Mouse (Mus musculus): Measurements from ENCODE around the gene Ppp1r9a. TPM values are rescaled to one million over a fixed set of nuclear protein-coding genes. Genes with fewer than 3 reads are reported as not detected.

Ppp1r9a gene
- total RNA-seq, 2 experiments from 2014 or later: 67.0 to 67.4 TPM

DNA sequence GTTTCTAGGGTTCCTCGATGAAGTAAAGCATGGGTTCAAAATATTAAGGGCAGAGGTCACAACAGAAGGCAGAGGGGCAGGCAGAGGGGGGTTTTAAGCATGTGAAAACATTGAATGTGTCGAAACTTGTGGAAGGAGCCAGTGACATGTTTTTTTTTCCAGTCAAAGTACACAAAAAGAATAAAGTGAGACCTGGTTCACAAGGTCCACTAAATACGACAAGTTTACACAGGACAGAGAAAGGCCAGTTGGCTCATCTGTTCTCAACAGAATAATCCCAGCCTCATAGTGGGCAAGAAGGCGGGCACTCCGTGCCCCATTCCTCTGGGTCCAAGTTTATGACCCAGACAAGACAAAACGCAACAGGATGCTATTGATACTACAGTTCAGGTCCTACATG is 286.2 kb downstream of the Ppp1r9a start:
- no peak for DNase-seq (ENCODE audit: low spot score in 2 of 2)

DNA sequence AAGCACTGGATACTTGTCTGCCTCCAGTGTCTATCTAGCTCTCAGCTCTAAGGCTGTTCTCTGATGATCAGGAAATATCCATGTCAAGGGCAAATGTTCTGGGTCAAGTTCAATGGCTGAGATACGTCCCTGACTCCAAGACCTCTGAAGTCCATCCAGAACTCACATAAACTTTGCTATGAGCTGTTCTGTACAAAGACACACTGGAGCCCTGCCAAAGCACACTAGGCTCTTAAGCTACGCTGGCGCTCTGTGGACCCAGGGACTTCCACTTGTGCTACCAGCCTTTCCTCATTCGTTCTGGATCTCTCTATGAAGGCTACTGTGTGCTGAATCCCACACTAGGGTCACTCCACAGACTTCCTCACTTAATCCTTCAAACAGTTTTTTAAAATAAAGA is 286.8 kb downstream of the Ppp1r9a start:
- peak; percentile 5 to 18 for DNase-seq (ENCODE audit: low spot score in 2 of 2)

DNA sequence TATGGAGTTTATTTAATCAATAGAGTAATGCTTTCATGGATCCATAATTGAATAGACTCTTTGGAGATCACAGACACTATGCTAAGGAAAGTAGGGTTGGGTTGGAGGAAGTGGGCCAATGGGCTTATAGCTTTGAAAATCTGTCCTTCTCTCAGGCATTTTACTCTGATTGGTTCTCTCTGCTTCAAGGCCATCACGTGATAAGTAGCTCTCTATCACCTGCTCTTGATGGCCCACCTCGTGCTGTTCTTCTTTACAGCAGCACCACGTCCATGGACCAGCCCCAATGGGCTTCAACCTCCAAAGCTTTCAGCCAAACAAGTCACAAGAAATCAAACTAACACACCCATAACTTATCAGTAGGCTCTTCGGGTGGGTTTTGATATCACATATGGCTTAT is 288.0 kb downstream of the Ppp1r9a start:
- DNase-seq (ENCODE audit: low spot score in 2 of 2): no peak

DNA sequence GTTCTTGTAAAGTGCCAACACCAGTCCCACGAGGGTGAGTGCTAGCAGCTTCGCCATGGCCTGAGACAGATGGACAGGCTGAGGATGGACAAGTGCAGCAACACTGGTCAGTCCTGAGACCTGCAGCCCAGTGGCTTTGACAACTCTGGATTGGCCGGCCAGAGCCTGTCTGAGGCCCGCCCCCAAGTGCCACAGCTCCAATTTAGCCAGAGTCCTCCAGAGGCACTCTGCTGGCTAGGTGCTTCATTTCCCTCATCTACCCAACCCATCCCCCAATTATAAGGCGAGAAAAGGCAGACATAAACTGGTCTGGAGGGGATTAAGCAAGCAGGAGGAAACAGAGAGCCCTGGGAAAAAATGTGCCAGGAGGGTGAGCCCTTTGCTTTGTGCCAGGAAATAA is 291.0 kb downstream of the Ppp1r9a start, which contains the start of gene Pon1:
Gene Pon1, minus strand, starts transcription at position 254 of the 400 bp plus-strand sequence.
- no peak for DNase-seq (ENCODE audit: low spot score in 2 of 2)

DNA sequence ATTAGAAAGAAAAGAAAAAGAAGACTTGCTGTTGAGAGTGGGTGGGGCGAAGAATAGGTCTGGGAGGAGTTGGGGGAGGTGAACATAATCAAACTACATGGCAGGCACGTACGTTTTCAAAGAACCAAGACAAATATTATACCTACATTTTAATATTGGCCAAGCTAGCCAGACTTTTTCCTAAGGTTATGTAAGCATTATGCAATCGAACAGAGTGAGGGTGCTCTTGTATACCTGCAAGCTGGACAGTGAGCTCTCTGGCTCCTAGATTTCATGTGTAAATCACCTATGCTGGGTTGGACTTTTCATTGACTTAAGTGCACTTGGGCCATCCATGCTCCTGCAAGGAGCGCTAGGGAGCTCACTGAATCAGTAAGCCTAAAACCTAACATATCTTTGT is 295.9 kb downstream of the Ppp1r9a start:
- DNase-seq (ENCODE audit: low spot score in 2 of 2): no peak

DNA sequence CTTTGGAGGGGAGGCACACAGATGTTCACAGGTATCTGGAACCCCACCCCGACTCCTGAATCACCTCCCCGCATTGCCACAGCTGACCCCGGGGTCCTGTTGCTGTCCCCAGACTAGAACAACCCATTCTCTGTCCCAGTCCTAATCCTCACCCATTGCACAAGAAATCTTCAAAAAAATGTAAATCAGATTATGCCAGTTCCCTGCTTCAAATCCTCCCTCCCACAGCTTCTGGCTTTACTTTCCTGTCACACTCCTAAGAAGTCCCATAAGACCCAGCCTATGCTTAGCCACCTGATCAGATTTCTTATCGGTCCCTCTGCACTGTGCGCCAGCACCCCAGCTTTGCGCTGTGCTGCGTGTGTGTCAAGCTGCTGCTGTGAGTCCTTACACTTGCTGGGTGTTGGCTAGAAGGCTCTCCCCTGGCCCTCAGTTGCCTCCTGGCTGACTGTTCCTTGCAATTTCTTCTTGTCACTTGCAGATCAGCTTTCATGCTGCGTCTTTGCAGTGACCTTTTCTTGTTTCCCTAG is 296.7 kb downstream of the Ppp1r9a start:
- DNase-seq (ENCODE audit: low spot score in 2 of 2): no peak

DNA sequence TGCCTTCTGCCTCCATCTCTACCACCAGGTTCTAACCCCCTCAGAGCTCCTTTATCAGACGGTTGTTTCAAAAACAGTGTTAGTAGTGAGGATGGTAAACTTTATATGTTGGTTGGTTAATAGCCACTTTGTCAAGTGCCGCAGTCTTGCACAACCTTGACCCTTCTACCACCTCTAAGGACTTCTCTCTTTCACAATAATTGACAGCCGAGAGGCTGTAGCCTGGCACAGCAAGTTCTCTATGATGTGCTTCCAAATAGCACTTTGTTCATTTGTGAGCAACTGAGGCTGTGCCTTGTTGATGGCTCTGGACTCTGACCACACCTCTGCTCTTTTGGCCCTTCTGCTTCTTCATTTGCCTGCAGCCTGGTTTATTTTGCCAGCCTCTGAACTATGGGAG is 297.2 kb downstream of the Ppp1r9a start:
- DNase-seq (ENCODE audit: low spot score in 2 of 2): no peak

DNA sequence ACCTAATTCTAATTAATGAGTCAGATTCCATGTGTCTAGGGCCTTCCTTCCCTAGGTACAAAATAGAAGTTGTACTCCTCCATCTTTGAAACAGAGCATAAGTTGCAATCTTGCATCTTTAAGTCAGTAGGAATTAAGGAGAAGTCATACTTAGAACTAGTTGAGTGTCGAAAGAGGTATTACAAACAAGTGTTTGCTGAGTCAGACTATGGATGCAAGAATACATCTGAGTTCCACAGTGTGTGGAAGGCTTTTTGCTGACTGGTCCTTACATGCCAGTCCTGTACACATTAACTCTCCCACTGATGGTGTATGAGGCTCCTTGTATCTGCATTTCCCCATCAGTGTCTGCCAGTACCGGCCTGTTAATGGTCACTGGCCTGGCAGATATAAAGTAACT is 305.1 kb downstream of the Ppp1r9a start:
- no peak for DNase-seq (ENCODE audit: low spot score in 2 of 2)

Other genes with a start within 250 kb of the Ppp1r9a start
- gene Sgce, start 155.7 kb upstream of the Ppp1r9a start, total RNA-seq (2021): 10 to 100 TPM; 79.5 to 84.7 TPM
- 100 to 1,000 TPM; 493 to 517 TPM for gene Peg10, start 155.6 kb upstream of the Ppp1r9a start, total RNA-seq (2021)

Data from adrenal gland, postnatal 4 days (tissue).